Mouse (Mus musculus) liver, embryonic 13.5 days (tissue): ENCODE measurements around the gene Gm11983. TPM values are rescaled to one million over a fixed set of nuclear protein-coding genes. Genes with fewer than 3 reads are reported as not detected.
A peak's percentile ranks its signal among the peaks of the same experiment; 100 is the strongest.
"Not testable (repeated sequence)": the region's sequence is repeated elsewhere in the genome, so short reads cannot be mapped to it uniquely, and the experiment has no call there.

Experiments used
- ATAC-seq: fragments of 200-750 bp; cut with Nextera tagmentation; 2 replicates; pipeline ENCODE4 v1.8.0; 2017; ENCODE audit warnings: low read depth, mild to moderate bottlenecking, moderate number of reproducible peaks, moderate library complexity
- DNase-seq: peaks from one replicate; pipeline ENCODE4 v3.0.0; 2022
- H3K27ac ChIP-seq: fragments of 300-500 bp; sonication (generic); 2 replicates; pipeline ENCODE4 v1.5.1; 2015; ENCODE audit warnings: moderate library complexity, mild to moderate bottlenecking, inconsistent platforms
- H3K27me3 ChIP-seq: fragments of 300-500 bp; sonication (generic); 2 replicates; pipeline ENCODE4 v1.6.1; 2015; ENCODE audit warnings: mild to moderate bottlenecking, inconsistent platforms
- H3K36me3 ChIP-seq: fragments of 300-500 bp; sonication (generic); 2 replicates; pipeline ENCODE4 v1.6.1; 2015; ENCODE audit warnings: mild to moderate bottlenecking, inconsistent platforms
- H3K4me1 ChIP-seq: fragments of 300-500 bp; sonication (generic); replicated peaks from 2 replicates; pipeline ENCODE4 v1.6.1; 2015; ENCODE audit warnings: inconsistent platforms
- H3K4me2 ChIP-seq: fragments of 300-500 bp; sonication (generic); 2 replicates; pipeline ENCODE4 v1.6.1; 2015; ENCODE audit warnings: inconsistent platforms, mild to moderate bottlenecking, moderate library complexity
- H3K4me3 ChIP-seq: fragments of 300-500 bp; sonication (generic); replicated peaks from 2 replicates; pipeline ENCODE4 v1.5.1; 2015; ENCODE audit warnings: mild to moderate bottlenecking, inconsistent platforms
- H3K9ac ChIP-seq: fragments of 300-500 bp; sonication (generic); 2 replicates; pipeline ENCODE4 v1.6.1; 2015; ENCODE audit warnings: mild to moderate bottlenecking, inconsistent platforms
- H3K9me3 ChIP-seq: fragments of 300-500 bp; sonication (generic); replicated peaks from 2 replicates; pipeline ENCODE4 v1.6.1; 2016; ENCODE audit warnings: inconsistent platforms
- WGBS: fragments of 180-500 bp; shearing (Covaris S2); methylation state at CpG from one replicate; pipeline ENCODE4 v1.1.7; 2015; ENCODE audit not compliant: insufficient replicate concordance; 5-methylcytosine and 5-hydroxymethylcytosine counted together
- polyA plus RNA-seq: library from polyadenylated mRNA; unstranded; fragments of >200 nt; fragmentation: Nextera tagmentation; extraction: Ambion mirVana; gene quantifications from 2 replicates; pipeline ENCODE4 v1.2.1, GENCODE M21; 2015

Gm11983 gene
- polyA plus RNA-seq: not detected in 2 replicates

DNA sequence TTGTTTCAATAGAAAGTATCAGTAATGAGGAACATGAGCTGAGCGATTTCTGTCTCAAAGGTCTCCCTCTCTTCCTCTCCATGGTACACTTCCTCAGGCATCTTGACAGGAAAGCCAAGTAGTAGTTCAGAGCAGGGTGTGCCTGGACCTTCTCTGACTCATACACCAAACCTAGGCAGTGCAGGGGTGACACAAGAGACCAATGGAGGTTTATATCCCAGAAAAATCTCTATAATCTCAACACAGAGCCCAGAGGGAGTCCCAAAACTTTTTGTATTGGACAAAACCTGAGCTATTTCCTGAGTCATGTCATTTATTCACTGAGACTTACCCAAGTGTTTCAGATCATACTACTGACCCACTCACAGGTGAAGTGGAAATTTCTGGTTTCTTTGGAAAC, at the start of gene Gm11983:
Gm11983 (minus strand) TSS at position 101 of the 400 bp plus-strand sequence.
- Histone ChIP-seq H3K4me1 (no peaks in the 10 kb centered on the region), H3K4me3 (no peak within 1 kb of the TSS), H3K27me3 (no peaks in the 10 kb centered on the region), H3K9ac (no peak within 1 kb of the TSS), H3K9me3 (no peaks in the 10 kb centered on the region), H3K4me2 (no peak within 1 kb of the TSS), H3K27ac (no peak within 1 kb of the TSS), H3K36me3 (no peaks in the 10 kb centered on the region)
- DNase-seq (no peak), ATAC-seq (no peak)
- WGBS: 61% methylated on average over 1 of the region's 1 CpGs

DNA sequence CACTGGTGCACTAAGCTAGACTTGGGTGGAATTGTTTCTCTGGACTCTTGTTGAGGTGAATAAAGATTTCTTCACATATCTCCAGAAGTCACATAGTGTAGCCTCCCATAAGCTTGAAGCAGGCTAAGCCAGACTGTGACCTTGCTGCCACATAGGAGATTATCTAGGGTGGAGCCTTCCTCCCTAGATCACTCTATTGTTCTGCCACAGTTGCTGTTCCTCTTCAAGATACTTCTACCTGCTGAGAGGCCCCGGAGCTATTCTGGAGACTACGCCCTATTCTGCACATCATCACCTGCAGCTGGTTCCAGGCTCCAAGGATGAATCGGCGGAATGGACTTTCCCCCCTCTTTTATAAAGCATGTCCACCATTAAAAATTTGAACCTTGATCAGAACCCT, 45.6 kb upstream of the Gm11983 start:
- H3K9me3 ChIP-seq, H3K4me1 ChIP-seq, ATAC-seq, H3K4me3 ChIP-seq, H3K27me3 ChIP-seq, H3K27ac ChIP-seq, H3K4me2 ChIP-seq, H3K9ac ChIP-seq, DNase-seq, H3K36me3 ChIP-seq: not testable (repeated sequence)
- 71% methylated on average over 4 of the region's 4 CpGs for WGBS

DNA sequence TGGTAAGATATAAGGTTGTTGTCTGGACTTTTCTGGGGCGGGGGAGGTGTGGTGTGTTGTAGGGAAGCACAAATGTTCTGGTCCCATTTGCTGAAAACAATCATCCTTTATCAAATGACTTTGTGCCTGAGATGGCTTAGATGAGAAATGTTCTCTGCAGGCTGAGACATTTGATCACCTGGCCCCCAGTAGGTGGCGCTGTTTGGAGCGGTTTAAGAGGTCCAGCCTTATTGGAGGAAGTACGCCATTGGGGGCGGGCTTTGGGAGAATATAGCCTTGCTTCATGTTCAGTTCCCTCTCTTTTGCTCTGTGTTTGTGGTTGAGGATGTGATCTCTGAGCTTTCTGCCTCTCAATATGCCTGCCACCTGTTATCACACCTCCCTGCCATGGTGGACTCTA, 44.2 kb upstream of the Gm11983 start:
- Histone ChIP-seq H3K27ac (no peak overlapping the region), H3K27me3 (no peaks in the 10 kb centered on the region), H3K4me2 (no peak overlapping the region), H3K4me1 (no peaks in the 10 kb centered on the region), H3K36me3 (no peaks in the 10 kb centered on the region), H3K9me3 (no peaks in the 10 kb centered on the region), H3K9ac (no peak overlapping the region), H3K4me3 (no peak overlapping the region)
- DNase-seq (no peak), ATAC-seq (no peak)
- 30% methylated on average over 5 of the region's 5 CpGs for WGBS

DNA sequence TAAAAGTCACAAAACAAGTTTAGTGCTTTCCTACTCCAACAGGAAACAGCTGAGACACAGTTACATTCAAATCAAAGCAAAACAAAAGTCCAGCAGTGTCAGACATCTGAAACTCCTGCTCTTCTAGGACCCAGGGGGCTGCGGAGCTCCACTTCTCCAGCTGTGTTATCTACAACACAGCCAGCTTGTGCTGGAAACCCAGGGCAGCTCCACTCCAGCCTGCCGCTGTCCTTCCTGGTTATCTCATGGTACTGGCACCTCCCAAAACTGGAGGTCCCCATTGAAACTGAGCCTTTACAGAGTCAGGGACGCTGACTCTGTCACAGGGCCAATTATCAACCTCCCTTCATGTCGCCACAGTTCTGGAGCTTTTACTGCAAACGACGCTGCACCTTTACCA, 40.3 kb upstream of the Gm11983 start:
- Histone ChIP-seq H3K27me3 (no peaks in the 10 kb centered on the region), H3K9me3 (no peaks in the 10 kb centered on the region), H3K4me3 (no peak overlapping the region), H3K4me2 (no peak overlapping the region), H3K9ac (no peak overlapping the region), H3K27ac (no peak overlapping the region), H3K4me1 (no peaks in the 10 kb centered on the region), H3K36me3 (no peaks in the 10 kb centered on the region)
- whole genome bisulfite sequencing: 55% methylated on average over 6 of the region's 6 CpGs
- DNase-seq (no peak), ATAC-seq (no peak)

DNA sequence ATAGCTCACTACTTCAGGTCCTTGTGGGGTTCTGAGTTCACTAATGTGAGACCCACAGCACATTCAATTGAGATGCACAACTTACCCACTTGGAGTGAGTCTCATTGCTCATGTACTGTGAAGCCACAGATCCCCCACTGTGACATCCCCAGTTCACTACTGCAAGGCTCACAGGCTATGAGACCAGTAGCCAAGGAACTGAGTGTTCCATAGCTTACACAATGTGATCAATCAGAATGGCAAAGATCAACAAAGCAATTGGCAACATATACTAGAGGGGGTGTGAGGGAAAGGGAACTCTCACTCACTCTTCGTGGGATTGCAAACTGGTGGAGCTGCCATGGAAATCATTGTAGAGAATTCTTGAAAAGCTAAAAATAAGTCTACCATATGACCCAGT, 33.5 kb upstream of the Gm11983 start:
- WGBS: 47% methylated on average over 1 of the region's 1 CpGs
- no peak for ATAC-seq

DNA sequence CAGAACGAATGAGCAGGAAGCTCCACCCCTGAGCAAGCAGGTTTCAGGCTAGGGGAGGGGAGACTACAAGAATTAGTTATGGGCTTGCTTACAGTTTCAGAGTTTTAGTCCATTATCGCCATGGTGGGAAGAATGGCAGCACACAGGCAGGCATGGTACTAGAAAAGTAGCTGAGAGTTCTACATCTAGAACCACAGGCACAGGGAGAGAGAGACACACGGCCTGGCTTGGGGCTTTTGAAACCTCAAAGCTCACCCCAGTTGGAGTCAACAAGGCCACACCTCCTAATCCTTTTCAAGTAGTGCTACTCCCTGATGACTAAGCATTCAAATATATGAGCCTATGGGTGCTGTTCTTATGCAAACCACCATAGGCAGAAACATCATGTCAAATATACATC, 28.1 kb upstream of the Gm11983 start:
- ATAC-seq: no peak
- WGBS: 63% methylated on average over 3 of the region's 3 CpGs
- DNase-seq: no peak

More for the DNA sequence above, 33.5 kb upstream of the Gm11983 start:
- H3K27me3 ChIP-seq: no peaks in the 10 kb centered on the region
- no peaks in the 10 kb centered on the region for H3K36me3 ChIP-seq
- H3K27ac ChIP-seq: no peak overlapping the region
- no peak overlapping the region for H3K9ac ChIP-seq
- no peak overlapping the region for H3K4me3 ChIP-seq
- H3K4me2 ChIP-seq: no peak overlapping the region
- no peaks in the 10 kb centered on the region for H3K4me1 ChIP-seq
- H3K9me3 ChIP-seq: no peaks in the 10 kb centered on the region
- DNase-seq: no peak

DNA sequence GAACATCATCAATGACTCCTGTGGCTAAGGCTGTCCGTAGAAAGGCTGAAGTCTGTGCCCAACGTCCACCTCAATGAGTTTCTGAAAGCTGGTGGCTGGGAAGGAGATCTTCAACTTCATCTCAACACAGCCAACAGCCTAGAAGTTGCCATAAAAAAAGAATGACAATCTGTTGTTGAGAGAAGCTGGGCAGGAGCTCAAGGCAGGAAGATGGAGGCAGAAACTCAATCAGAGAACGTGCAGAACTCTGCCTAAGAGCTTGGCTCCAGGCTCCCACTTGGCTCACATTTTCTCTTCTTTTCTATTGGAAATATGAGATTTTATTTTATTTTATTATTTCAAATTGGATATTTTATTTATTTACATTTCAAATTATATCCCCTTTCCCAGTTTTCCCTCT, 24.7 kb upstream of the Gm11983 start:
- DNase-seq (no peak), ATAC-seq (no peak)
- H3K27me3 ChIP-seq: no peaks in the 10 kb centered on the region
- no peak overlapping the region for H3K4me3 ChIP-seq
- 45% methylated on average over 3 of the region's 3 CpGs for WGBS
- no peak overlapping the region for H3K9ac ChIP-seq
- H3K4me2 ChIP-seq: no peak overlapping the region
- no peaks in the 10 kb centered on the region for H3K4me1 ChIP-seq
- no peaks in the 10 kb centered on the region; the same call in 1 of the 2 replicates for H3K9me3 ChIP-seq
- H3K36me3 ChIP-seq: no peaks in the 10 kb centered on the region
- H3K27ac ChIP-seq: no peak overlapping the region

More for the DNA sequence above, 28.1 kb upstream of the Gm11983 start:
- H3K9ac ChIP-seq: no peak overlapping the region
- H3K4me2 ChIP-seq: no peak overlapping the region
- no peak overlapping the region for H3K27ac ChIP-seq
- no peaks in the 10 kb centered on the region for H3K4me1 ChIP-seq
- no peaks in the 10 kb centered on the region; the same call in 1 of the 2 replicates for H3K9me3 ChIP-seq
- no peaks in the 10 kb centered on the region for H3K36me3 ChIP-seq
- no peaks in the 10 kb centered on the region for H3K27me3 ChIP-seq
- no peak overlapping the region for H3K4me3 ChIP-seq

DNA sequence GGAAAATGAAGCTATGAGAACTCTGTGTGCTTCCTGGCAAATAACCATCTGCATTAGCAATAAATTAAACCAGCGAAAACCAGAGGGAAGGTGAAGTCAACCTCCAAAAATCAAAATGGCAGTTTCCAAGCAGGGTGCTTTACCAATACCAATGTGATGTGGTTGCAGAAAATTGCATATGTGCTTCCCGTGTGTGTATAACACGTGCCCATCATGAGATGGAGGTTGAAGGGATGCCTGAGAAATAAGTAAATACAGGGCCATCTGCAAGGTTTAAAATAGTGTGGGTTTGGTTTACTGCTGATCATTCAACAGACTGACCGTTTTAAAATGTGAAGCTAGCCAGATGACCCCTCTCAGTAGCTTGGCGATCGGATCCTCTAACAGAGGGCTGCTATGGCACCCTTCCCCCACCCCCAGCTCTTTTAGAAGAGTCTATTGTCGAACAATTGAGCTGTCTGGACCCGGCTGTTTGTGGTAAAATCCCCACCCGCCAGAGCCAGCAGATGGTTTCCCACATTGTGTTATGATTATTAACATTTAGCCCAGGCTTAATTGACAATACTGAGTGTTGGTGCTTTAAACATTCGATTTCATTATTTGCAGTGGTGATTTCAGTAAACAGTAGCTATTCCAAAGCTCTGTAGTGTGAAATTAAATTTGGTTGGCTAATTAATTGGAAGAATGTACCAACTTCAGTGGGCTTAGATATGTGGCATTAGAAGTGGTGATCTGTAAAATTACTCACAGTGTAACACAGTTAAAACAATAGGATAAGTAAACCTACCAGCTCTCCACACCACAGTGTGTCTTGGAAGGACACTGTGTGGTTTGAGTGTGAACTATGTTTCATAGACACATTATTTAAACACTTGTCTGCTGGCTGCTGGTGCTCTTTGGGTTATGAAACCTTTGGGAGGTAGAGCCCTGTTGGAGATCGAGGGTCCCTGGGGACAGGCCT, 22.7 kb upstream of the Gm11983 start:
- H3K27ac ChIP-seq: no peak overlapping the region

DNA sequence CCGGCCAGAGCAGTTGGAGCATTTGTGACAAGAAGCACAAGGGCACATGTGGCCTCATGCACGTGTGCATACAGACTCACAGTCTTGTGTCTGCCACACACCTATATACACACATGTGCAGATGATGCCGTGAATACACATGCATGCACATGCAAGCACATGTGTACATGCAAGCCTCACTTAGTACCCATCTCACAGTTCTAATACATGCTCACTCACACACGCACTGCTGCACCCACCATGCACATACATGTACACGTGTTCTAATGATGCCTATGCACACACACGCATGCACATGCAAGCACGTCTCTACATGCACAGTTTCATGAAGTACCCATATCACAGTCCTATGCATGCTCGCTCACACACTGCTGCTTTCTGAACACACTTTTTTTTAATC, 21.6 kb upstream of the Gm11983 start:
- no peaks in the 10 kb centered on the region for H3K9me3 ChIP-seq
- no peak overlapping the region for H3K4me2 ChIP-seq
- no peak for ATAC-seq
- DNase-seq: no peak
- H3K4me1 ChIP-seq: no peaks in the 10 kb centered on the region
- H3K9ac ChIP-seq: no peak overlapping the region
- H3K27me3 ChIP-seq: no peaks in the 10 kb centered on the region
- WGBS: 64% methylated on average over 8 of the region's 8 CpGs
- H3K27ac ChIP-seq: no peak overlapping the region
- no peaks in the 10 kb centered on the region for H3K36me3 ChIP-seq
- no peak overlapping the region for H3K4me3 ChIP-seq

More for the DNA sequence above, 22.7 kb upstream of the Gm11983 start:
- H3K27me3 ChIP-seq: no peaks in the 10 kb centered on the region
- no peaks in the 10 kb centered on the region for H3K9me3 ChIP-seq
- H3K36me3 ChIP-seq: no peaks in the 10 kb centered on the region
- 44% methylated on average over 11 of the region's 11 CpGs for WGBS
- H3K4me2 ChIP-seq: no peak overlapping the region
- H3K9ac ChIP-seq: no peak overlapping the region
- no peaks in the 10 kb centered on the region for H3K4me1 ChIP-seq
- ATAC-seq (no peak), DNase-seq (no peak)
- no peak overlapping the region for H3K4me3 ChIP-seq

DNA sequence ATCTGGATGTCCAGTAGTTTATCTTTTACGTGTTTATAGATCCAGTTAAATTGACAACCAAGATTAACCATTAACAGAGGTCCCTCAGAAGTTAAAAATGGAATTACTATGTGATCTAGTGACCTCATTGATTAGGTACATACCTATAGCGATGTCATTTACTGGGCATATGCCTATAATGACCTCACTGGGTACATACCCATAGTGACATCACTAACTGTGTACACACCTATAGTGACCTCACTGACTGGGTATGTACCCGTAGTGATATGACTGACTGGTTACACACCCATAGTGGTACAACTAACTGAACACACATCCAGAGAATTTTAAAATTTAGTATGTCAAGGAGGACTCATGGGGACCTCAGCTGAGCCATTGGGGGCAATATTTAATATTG, 18.5 kb upstream of the Gm11983 start:
- Histone ChIP-seq H3K27ac (no peak overlapping the region), H3K36me3 (no peaks in the 10 kb centered on the region), H3K4me3 (no peak overlapping the region), H3K27me3 (no peaks in the 10 kb centered on the region), H3K4me2 (no peak overlapping the region), H3K9me3 (no peaks in the 10 kb centered on the region), H3K4me1 (no peaks in the 10 kb centered on the region), H3K9ac (no peak overlapping the region)
- ATAC-seq (peak; percentile 47; the same call in 1 of the 2 replicates), DNase-seq (no peak)
- 51% methylated on average over 3 of the region's 3 CpGs for WGBS

DNA sequence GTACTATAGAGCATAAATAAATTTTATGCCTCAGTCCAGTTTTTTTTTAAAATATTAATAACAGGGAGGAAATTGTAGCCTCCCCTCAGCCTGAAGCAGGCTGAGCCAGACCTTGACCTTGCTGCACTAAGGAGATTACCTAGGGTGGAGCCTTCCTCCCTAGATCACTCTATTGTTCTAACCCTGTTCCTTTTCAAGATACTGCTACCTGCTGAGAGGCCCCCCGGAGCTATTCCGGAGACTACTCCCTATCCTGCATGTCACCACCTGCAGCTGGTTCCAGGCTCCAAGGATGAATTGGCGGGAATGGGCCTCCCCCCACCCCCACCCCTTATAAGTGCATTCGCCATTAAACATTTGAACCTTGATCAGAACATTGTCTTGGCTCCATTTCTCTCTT, 15.9 kb upstream of the Gm11983 start:
- H3K9ac ChIP-seq, ATAC-seq, H3K4me2 ChIP-seq, H3K27ac ChIP-seq, H3K4me3 ChIP-seq, H3K4me1 ChIP-seq, H3K27me3 ChIP-seq, DNase-seq, H3K9me3 ChIP-seq, H3K36me3 ChIP-seq: not testable (repeated sequence)
- WGBS: 62% methylated on average over 4 of the region's 4 CpGs

DNA sequence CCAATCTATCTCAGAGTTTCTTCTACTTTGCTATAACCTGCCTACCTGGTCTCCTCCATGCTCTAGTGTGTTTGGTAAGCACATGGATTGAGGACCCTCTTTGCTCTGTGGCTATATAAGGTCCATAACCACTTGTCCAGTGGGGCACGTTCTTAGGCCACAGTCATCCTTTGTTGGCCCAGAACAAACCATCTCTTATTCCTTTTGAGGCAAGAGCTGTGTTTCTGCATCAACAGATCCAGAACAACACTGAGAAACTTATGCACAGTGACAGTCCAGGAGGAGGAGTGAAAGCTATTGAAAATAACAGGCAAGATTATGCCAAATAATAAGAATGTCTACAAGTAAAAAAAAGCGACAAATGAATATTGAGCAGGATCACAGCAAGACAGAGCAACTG, 6.4 kb upstream of the Gm11983 start:
- H3K4me3 ChIP-seq: no peak overlapping the region
- H3K36me3 ChIP-seq: no peaks in the 10 kb centered on the region
- H3K9ac ChIP-seq: no peak overlapping the region
- no peak for ATAC-seq
- 65% methylated on average over 2 of the region's 2 CpGs for WGBS
- H3K4me2 ChIP-seq: no peak overlapping the region
- H3K4me1 ChIP-seq: no peaks in the 10 kb centered on the region
- no peak for DNase-seq
- no peaks in the 10 kb centered on the region for H3K27me3 ChIP-seq
- no peaks in the 10 kb centered on the region for H3K9me3 ChIP-seq
- H3K27ac ChIP-seq: no peak overlapping the region
